Mouse (Mus musculus) cerebellum, postnatal 4 days (tissue): ENCODE data around the gene Ino80d.

ENCODE experiments used
- DNase-seq, 2 experiments: peaks; one replicate each; pipeline ENCODE4 v3.0.0; 2022; ENCODE audit warnings: low spot score in 2 of 2, mixed read lengths in 1 of 2

The Ino80d gene

GRCm38 (mm10) chr1:62914495-62914894 lies 200.0 kb downstream of the Ino80d start:
- no peak for DNase-seq

- no peak for DNase-seq
Measured at GRCm38 (mm10) chr1:62911426-62911825, 203.0 kb downstream of the Ino80d start.

GRCm38 (mm10) chr1:62909126-62909525 lies 205.3 kb downstream of the Ino80d start:
- DNase-seq = no peak

GRCm38 (mm10) chr1:62908508-62908907 lies 206.0 kb downstream of the Ino80d start:
- DNase-seq = peak in 1 of 2 experiments; percentile 56
